ENCODE assay signal across 8 mouse cellular contexts in genomic region chrX:71664688-71665026, GRCm38 (mm10). TPM values are rescaled to one million over a fixed set of nuclear protein-coding genes. Genes with fewer than 3 reads are reported as not detected.
DNase-seq lines count a peak whose midpoint lies in the region; ATAC-seq and TF ChIP-seq lines count a peak whose summit lies in the region.

No protein-coding gene starts in this region.

- peak overlapping the region; percentile 46 to 55 for H3K4me3 ChIP-seq in heart, embryonic 14.5 days (ENCODE audit: control insufficient read depth in 1 of 2, insufficient read depth in 1 of 2, low read depth in 1 of 2, low read length in 2 of 2)
- peak overlapping the region; percentile 40; the same call in 1 of the 2 replicates for H3K4me3 ChIP-seq in bone marrow macrophage, adult 2 months (ENCODE audit: insufficient read depth, low read length)
- peak overlapping the region; percentile 43 for H3K4me3 ChIP-seq in hindbrain, embryonic 14.5 days (replicated peaks; ENCODE audit: low read length)
- peak overlapping the region; percentile 43 for H3K4me3 ChIP-seq in midbrain, embryonic 14.5 days (replicated peaks; ENCODE audit: low read depth, low read length)

- no peak overlapping the region for H3K9ac ChIP-seq in heart, embryonic 14.5 days (ENCODE audit: low read length)
- H3K9ac ChIP-seq in hindbrain, embryonic 14.5 days: peak overlapping the region; percentile 31; the same call in 1 of the 2 replicates
- H3K9ac ChIP-seq in midbrain, embryonic 14.5 days (replicated peaks; ENCODE audit: low read length): 0 out of 2 replicates have a peak overlapping the region, but pooled peaks have one; percentile 12

- no peaks in the 10 kb centered on the region for H3K4me1 ChIP-seq in heart, embryonic 14.5 days (ENCODE audit: control insufficient read depth in 2 of 2, insufficient read depth in 2 of 2, low read length in 2 of 2)
- H3K4me1 ChIP-seq in bone marrow macrophage, adult 2 months (ENCODE audit: control insufficient read depth, insufficient read depth, low read length): no peaks in the 10 kb centered on the region
- H3K4me1 ChIP-seq in hindbrain, embryonic 14.5 days (replicated peaks; ENCODE audit: control insufficient read depth, insufficient read depth, low read length): no peaks in the 10 kb centered on the region
- H3K4me1 ChIP-seq in midbrain, embryonic 14.5 days (ENCODE audit: control insufficient read depth, insufficient read depth, low read length): no peaks in the 10 kb centered on the region

- no peak overlapping the region for H3K27ac ChIP-seq in heart, embryonic 14.5 days (replicated peaks in 1 of 2; ENCODE audit: control insufficient read depth in 1 of 2, insufficient read depth in 1 of 2, low read depth in 2 of 2, low read length in 2 of 2)
- no peak overlapping the region for H3K27ac ChIP-seq in bone marrow macrophage, adult 2 months (ENCODE audit: insufficient read depth, low read depth, low read length)
- H3K27ac ChIP-seq in hindbrain, embryonic 14.5 days: no peak overlapping the region
- H3K27ac ChIP-seq in midbrain, embryonic 14.5 days (replicated peaks; ENCODE audit: low read depth, low read length): no peak overlapping the region

- 12% methylated on average over 14 of the region's 15 CpGs for WGBS in heart, embryonic 14.5 days
- 6% methylated on average over 10 of the region's 15 CpGs for WGBS in hindbrain, embryonic 14.5 days
- 22% methylated on average over 15 of the region's 15 CpGs for WGBS in midbrain, embryonic 14.5 days

- peaks cover 5% of the 10 kb centered on the region; the same call in 1 of the 2 replicates for H3K9me3 ChIP-seq in heart, embryonic 14.5 days (ENCODE audit: control insufficient read depth, low read length)
- peaks cover 11% of the 10 kb centered on the region for H3K9me3 ChIP-seq in hindbrain, embryonic 14.5 days (ENCODE audit: control insufficient read depth, low read length)
- H3K9me3 ChIP-seq in midbrain, embryonic 14.5 days (ENCODE audit: control insufficient read depth, low read length): peaks cover 6% of the 10 kb centered on the region; the same call in 1 of the 2 replicates

- ATAC-seq in heart, embryonic 14.5 days (ENCODE audit: insufficient number of reproducible peaks, insufficient read depth, low FRiP score, low read depth): no peak
- ATAC-seq in hindbrain, embryonic 14.5 days (ENCODE audit: low FRiP score): peak; percentile 34; the same call in 1 of the 2 replicates
- no peak for ATAC-seq in midbrain, embryonic 14.5 days (ENCODE audit: low FRiP score, low TSS enrichment)

- TF ChIP-seq POLR2A in bone marrow macrophage, adult 2 months (IDR thresholded peaks at IDR 0.05; ENCODE audit: borderline replicate concordance, low read depth, low read length): no peak

- no peaks in the 10 kb centered on the region for H3K36me3 ChIP-seq in heart, embryonic 14.5 days (ENCODE audit: control insufficient read depth, insufficient read depth, low read length)
- H3K36me3 ChIP-seq in hindbrain, embryonic 14.5 days (replicated peaks; ENCODE audit: control insufficient read depth, insufficient read depth): no peaks in the 10 kb centered on the region
- no peaks in the 10 kb centered on the region for H3K36me3 ChIP-seq in midbrain, embryonic 14.5 days (ENCODE audit: control insufficient read depth, insufficient read depth, low read length)

- H3K27me3 ChIP-seq in heart, embryonic 14.5 days (ENCODE audit: control insufficient read depth, insufficient read depth, low read length): peaks cover 81% of the 10 kb centered on the region
- peaks cover 79% of the 10 kb centered on the region for H3K27me3 ChIP-seq in hindbrain, embryonic 14.5 days (ENCODE audit: control insufficient read depth, insufficient read depth, low read length)
- H3K27me3 ChIP-seq in midbrain, embryonic 14.5 days (ENCODE audit: control insufficient read depth, insufficient read depth, low read length): peaks cover 33% of the 10 kb centered on the region

- TF ChIP-seq CTCF in bone marrow macrophage, adult 2 months (IDR thresholded peaks at IDR 0.05; ENCODE audit: low read depth, low read length): no peak

- intact Hi-C loops in heart, postnatal 25 days (cut with DNase I): no loop called here

- DNase-seq in heart, postnatal 25 days (ENCODE audit: low spot score): no peak
- DNase-seq in hindbrain, embryonic 14.5 days (ENCODE audit: low spot score): no peak
- no peak for DNase-seq in midbrain, embryonic 14.5 days
- no peak for DNase-seq in frontal cortex, postnatal 25 days (ENCODE audit: low spot score in 2 of 2)
- DNase-seq in layer of hippocampus, adult 9-11 months: no peak
- no peak for DNase-seq in spleen, adult 12 weeks (ENCODE audit: low spot score)

- H3K4me2 ChIP-seq in heart, embryonic 14.5 days (ENCODE audit: low read length): peak overlapping the region; percentile 72
- peak overlapping the region; percentile 64 for H3K4me2 ChIP-seq in hindbrain, embryonic 14.5 days (replicated peaks)
- H3K4me2 ChIP-seq in midbrain, embryonic 14.5 days (ENCODE audit: low read length): peak overlapping the region; percentile 63

RNA-seq across cellular contexts. Expression of gene Gpr50, which starts 1.2 kb away (rescaled TPM):
- 2.0 and 2.1 TPM in 2 replicates for polyA plus RNA-seq in heart, embryonic 14.5 days (2014; fragmentation: Nextera tagmentation; extraction: Ambion mirVana)
- total RNA-seq in heart, postnatal 25 days (2021): not detected
- polyA plus RNA-seq in bone marrow macrophage, adult 2 months (2012; ENCODE audit: insufficient read depth, insufficient read length, missing spikeins): not detected in 2 replicates
- polyA plus RNA-seq in hindbrain, embryonic 14.5 days (2014; fragmentation: Nextera tagmentation; extraction: Ambion mirVana): 1.8 and 2.6 TPM in 2 replicates
- polyA plus RNA-seq in midbrain, embryonic 14.5 days (2014; fragmentation: Nextera tagmentation; extraction: Ambion mirVana): 3.3 and 4.9 TPM in 2 replicates
